Mouse (Mus musculus): Measurements from ENCODE around the gene Hist1h2ai. TPM values are rescaled to one million over a fixed set of nuclear protein-coding genes. Genes with fewer than 3 reads are reported as not detected.
"Not testable (repeated sequence)": the region's sequence is repeated elsewhere in the genome, so short reads cannot be mapped to it uniquely, and the experiment has no call there.

Gene Hist1h2ai
- 6.9 and 13.7 TPM in 2 replicates for polyA plus RNA-seq (2015; fragmentation: Nextera tagmentation; extraction: Ambion mirVana)

DNA sequence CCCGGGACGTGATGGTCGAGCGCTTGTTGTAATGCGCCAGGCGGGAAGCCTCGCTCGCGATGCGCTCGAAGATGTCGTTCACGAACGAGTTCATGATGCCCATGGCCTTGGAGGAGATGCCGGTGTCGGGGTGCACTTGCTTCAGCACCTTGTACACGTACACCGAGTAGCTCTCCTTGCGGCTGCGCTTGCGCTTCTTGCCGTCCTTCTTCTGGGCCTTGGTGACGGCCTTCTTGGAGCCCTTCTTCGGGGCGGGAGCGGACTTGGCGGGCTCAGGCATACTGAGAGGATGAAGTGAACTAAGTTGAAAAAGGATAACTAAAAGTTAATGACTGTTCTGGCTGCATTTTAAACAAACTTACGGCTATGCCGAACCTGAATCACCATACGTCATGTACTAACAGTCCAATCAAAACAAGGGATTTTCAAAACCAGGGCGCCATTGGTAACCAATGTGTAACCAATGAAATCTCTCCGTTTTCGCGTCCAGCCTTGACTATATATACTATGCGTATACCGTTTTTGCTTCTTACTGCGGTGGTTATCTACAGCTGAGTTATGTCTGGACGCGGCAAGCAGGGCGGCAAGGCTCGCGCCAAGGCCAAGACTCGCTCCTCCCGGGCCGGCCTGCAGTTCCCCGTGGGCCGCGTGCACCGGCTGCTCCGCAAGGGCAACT is at the start of gene Hist1h2ai, which contains the start of gene Hist1h2bl:
Gene Hist1h2ai (plus strand): TSS at position 559 of the 676 bp plus-strand sequence.
Gene Hist1h2bl (minus strand): TSS at position 280 of the 676 bp plus-strand sequence.
- peak; percentile 93 for ATAC-seq (ENCODE audit: insufficient number of reproducible peaks, low FRiP score, low TSS enrichment, low read depth)
- H3K9me3 ChIP-seq (replicated peaks); H3K27me3 ChIP-seq; H3K36me3 ChIP-seq: not testable (repeated sequence)
- Histone ChIP-seq H3K27ac (replicated peaks) (peak within 1 kb of the TSS; percentile 92), H3K4me2 (replicated peaks) (peak within 1 kb of the TSS; percentile 77), H3K4me1 (peaks cover 38% of the 10 kb centered on the region), H3K9ac (peak within 1 kb of the TSS; percentile 39; the same call in 1 of the 2 replicates), H3K4me3 (replicated peaks) (peak within 1 kb of the TSS; percentile 44)
- WGBS, result 1% methylated on average over 28 of the region's 50 CpGs

GRCm38 (mm10) chr13:21677305-21677704 is 38.9 kb upstream of the Hist1h2ai start, which contains the start of gene Olfr1360:
TSS of gene Olfr1360 (minus strand) at chr13:21677405.
- H3K9me3 ChIP-seq (replicated peaks), result no peaks in the 10 kb centered on the region
- ATAC-seq (ENCODE audit: insufficient number of reproducible peaks, low FRiP score, low TSS enrichment, low read depth), result no peak
- WGBS, result 81% methylated on average over 2 of the region's 2 CpGs
- no peaks in the 10 kb centered on the region for H3K4me1 ChIP-seq
- H3K4me3 ChIP-seq (replicated peaks), result no peak within 1 kb of the TSS
- no peak within 1 kb of the TSS for H3K4me2 ChIP-seq (replicated peaks)
- H3K27ac ChIP-seq (replicated peaks), result no peak within 1 kb of the TSS
- H3K9ac ChIP-seq, result no peak within 1 kb of the TSS
- H3K27me3 ChIP-seq, result no peaks in the 10 kb centered on the region
- H3K36me3 ChIP-seq, result no peaks in the 10 kb centered on the region

DNA sequence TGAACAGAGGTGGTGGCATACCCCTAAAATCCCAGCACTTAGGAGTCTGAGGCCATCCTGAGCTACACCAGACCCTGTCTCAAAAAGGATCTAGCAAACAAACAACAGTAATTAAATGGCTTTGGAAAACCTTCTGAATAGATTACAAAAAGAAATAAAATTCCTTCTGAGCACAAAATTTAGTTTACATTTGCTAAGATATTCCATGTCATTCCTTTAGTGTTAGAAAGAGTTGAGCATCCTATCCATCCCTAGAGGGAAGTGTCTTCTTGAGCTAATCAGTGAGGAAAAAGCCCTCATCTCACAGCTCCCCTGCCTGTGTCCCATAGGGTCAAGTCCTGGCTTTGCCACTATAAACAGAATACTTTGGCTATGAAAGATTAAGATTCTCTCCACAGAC is 18.4 kb upstream of the Hist1h2ai start, which contains the start of gene Olfr1359:
Gene Olfr1359 (plus strand): TSS at position 301 of the 400 bp plus-strand sequence.
- Histone ChIP-seq H3K4me1 (no peaks in the 10 kb centered on the region), H3K9me3 (replicated peaks) (no peaks in the 10 kb centered on the region), H3K36me3 (no peaks in the 10 kb centered on the region), H3K9ac (no peak within 1 kb of the TSS), H3K27me3 (no peaks in the 10 kb centered on the region), H3K4me2 (replicated peaks) (no peak within 1 kb of the TSS), H3K27ac (replicated peaks) (no peak within 1 kb of the TSS), H3K4me3 (replicated peaks) (no peak within 1 kb of the TSS)
- ATAC-seq (ENCODE audit: insufficient number of reproducible peaks, low FRiP score, low TSS enrichment, low read depth), result no peak

DNA sequence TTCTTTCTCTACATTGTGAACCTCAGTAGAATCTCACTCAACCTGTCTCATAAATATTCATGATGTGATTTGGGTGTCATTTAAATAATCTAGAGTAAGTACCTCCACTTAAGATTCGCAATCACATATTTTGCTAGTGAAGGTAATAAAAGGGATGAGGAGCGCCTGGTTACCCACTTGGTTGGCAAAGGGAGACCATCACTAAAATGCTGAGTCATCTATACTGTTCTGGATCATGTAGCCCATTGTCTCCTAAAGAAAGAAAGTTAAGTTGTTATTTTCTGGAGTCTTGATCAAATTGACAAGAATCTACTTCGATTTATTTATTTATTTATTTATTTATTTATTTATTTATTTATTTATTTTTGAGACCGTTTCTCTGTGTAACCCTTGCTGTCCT is 9.6 kb upstream of the Hist1h2ai start:
- WGBS, result 73% methylated on average over 4 of the region's 4 CpGs
- H3K9me3 ChIP-seq (replicated peaks), result no peaks in the 10 kb centered on the region
- ATAC-seq (ENCODE audit: insufficient number of reproducible peaks, low FRiP score, low TSS enrichment, low read depth), result no peak
- peaks cover 7% of the 10 kb centered on the region; the same call in 1 of the 2 replicates for H3K4me1 ChIP-seq
- H3K27ac ChIP-seq (replicated peaks), result no peak overlapping the region
- H3K27me3 ChIP-seq, result no peaks in the 10 kb centered on the region
- H3K4me3 ChIP-seq (replicated peaks), result no peak overlapping the region
- no peak overlapping the region for H3K9ac ChIP-seq
- H3K4me2 ChIP-seq (replicated peaks), result no peak overlapping the region
- H3K36me3 ChIP-seq, result no peaks in the 10 kb centered on the region

DNA sequence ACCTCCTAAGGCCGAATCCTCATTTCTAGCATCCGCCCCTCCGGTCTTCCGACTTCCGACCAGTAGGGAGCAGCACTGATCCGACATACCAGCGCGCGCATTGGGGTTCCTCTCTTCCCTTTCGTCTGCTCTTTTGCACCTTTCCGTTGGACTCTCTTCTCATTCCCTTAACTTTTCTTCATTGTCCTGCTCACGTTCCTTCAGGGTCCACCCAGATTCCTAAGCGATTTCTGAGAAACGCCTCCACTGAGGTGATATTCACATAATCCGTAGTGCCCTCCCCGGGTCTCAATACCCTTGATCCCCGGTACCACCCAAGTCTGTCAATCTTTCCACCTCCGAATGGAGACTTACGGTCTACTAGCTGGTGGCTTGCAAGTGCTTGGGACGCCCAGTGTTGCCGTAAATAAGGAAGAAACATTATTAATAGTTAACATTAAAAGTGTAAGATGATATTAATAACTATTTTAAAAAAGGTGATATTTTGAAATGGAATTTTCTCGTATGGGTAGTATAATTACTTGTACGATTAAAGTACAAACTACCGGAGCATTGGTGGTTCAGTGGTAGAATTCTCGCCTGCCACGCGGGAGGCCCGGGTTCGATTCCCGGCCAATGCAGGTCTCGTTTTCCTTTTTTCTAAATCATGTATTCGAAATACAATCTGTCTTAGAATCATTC is 6.1 kb upstream of the Hist1h2ai start:
- WGBS, result under 1% methylated on average over 32 of the region's 32 CpGs

GRCm38 (mm10) chr13:21710821-21711525 is 5.2 kb upstream of the Hist1h2ai start:
- Histone ChIP-seq H3K27ac (replicated peaks) (peak overlapping the region; percentile 35; the same call in 1 of the 2 replicates), H3K4me1 (peaks cover 16% of the 10 kb centered on the region), H3K9me3 (replicated peaks) (no peaks in the 10 kb centered on the region), H3K27me3 (no peaks in the 10 kb centered on the region), H3K9ac (peak overlapping the region; percentile 26; the same call in 1 of the 2 replicates), H3K4me3 (replicated peaks) (peak overlapping the region; percentile 76), H3K4me2 (replicated peaks) (peak overlapping the region; percentile 56), H3K36me3 (no peaks in the 10 kb centered on the region)
- WGBS, result 2% methylated on average over 22 of the region's 22 CpGs
- peak; percentile 78 for ATAC-seq (ENCODE audit: insufficient number of reproducible peaks, low FRiP score, low TSS enrichment, low read depth)

More for the DNA sequence above, 6.1 kb upstream of the Hist1h2ai start:
- Histone ChIP-seq H3K27ac (replicated peaks) (peak overlapping the region; percentile 91), H3K9ac (peak overlapping the region; percentile 51), H3K4me1 (peaks cover 12% of the 10 kb centered on the region), H3K4me3 (replicated peaks) (peak overlapping the region; percentile 76), H3K36me3 (no peaks in the 10 kb centered on the region), H3K4me2 (replicated peaks) (peak overlapping the region; percentile 56), H3K9me3 (replicated peaks) (no peaks in the 10 kb centered on the region), H3K27me3 (no peaks in the 10 kb centered on the region)
- peak; percentile 81 for ATAC-seq (ENCODE audit: insufficient number of reproducible peaks, low FRiP score, low TSS enrichment, low read depth)

DNA sequence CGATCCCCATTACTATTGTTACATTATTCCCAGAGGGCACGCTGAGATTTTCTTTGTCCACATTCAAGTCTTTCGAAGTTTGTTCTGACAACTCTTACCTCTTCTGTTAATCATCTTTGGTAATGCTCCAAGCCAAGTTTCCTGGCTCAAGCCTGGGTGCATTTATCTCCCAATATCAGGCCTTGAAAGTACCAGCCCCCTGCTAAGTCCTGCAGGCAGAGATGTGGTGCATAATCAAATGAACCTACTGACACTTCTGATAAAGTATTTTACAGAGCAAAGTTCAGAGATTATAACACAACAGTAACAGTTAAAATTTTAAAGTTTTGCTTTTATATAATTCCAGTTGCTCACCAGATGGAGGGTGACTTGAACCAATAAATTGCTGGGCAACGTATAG is 4.5 kb upstream of the Hist1h2ai start:
- Histone ChIP-seq H3K9ac (no peak overlapping the region), H3K4me3 (replicated peaks) (peak overlapping the region; percentile 76), H3K27ac (replicated peaks) (no peak overlapping the region), H3K4me1 (peaks cover 17% of the 10 kb centered on the region), H3K36me3 (no peaks in the 10 kb centered on the region), H3K9me3 (replicated peaks) (no peaks in the 10 kb centered on the region), H3K27me3 (no peaks in the 10 kb centered on the region), H3K4me2 (replicated peaks) (peak overlapping the region; percentile 56)
- ATAC-seq (ENCODE audit: insufficient number of reproducible peaks, low FRiP score, low TSS enrichment, low read depth), result no peak
- WGBS, result 21% methylated on average over 4 of the region's 4 CpGs

- ATAC-seq (ENCODE audit: insufficient number of reproducible peaks, low FRiP score, low TSS enrichment, low read depth), result no peak
- Histone ChIP-seq H3K4me1 (peaks cover 34% of the 10 kb centered on the region), H3K36me3 (no peaks in the 10 kb centered on the region), H3K27ac (replicated peaks) (peak overlapping the region; percentile 91), H3K4me3 (replicated peaks) (peak overlapping the region; percentile 44), H3K27me3 (no peaks in the 10 kb centered on the region), H3K9ac (0 out of 2 replicates have a peak overlapping the region, but pooled peaks have one; percentile 35), H3K9me3 (replicated peaks) (no peaks in the 10 kb centered on the region), H3K4me2 (replicated peaks) (peak overlapping the region; percentile 77)
- WGBS, result 2% methylated on average over 7 of the region's 7 CpGs
These were observed 1.5 kb upstream of the Hist1h2ai start for GRCm38 (mm10) chr13:21714725-21715124.

GRCm38 (mm10) chr13:21715131-21715863 is 925 bp upstream of the Hist1h2ai start:
- Histone ChIP-seq H3K4me2 (replicated peaks) (peak overlapping the region; percentile 77), H3K4me3 (replicated peaks) (peak overlapping the region; percentile 44), H3K9ac (peak overlapping the region; percentile 35; the same call in 1 of the 2 replicates), H3K27ac (replicated peaks) (peak overlapping the region; percentile 91), H3K36me3 (no peaks in the 10 kb centered on the region), H3K27me3 (no peaks in the 10 kb centered on the region), H3K4me1 (peaks cover 34% of the 10 kb centered on the region), H3K9me3 (replicated peaks) (no peaks in the 10 kb centered on the region)
- WGBS, result under 1% methylated on average over 21 of the region's 22 CpGs
- ATAC-seq (ENCODE audit: insufficient number of reproducible peaks, low FRiP score, low TSS enrichment, low read depth), result no peak

DNA sequence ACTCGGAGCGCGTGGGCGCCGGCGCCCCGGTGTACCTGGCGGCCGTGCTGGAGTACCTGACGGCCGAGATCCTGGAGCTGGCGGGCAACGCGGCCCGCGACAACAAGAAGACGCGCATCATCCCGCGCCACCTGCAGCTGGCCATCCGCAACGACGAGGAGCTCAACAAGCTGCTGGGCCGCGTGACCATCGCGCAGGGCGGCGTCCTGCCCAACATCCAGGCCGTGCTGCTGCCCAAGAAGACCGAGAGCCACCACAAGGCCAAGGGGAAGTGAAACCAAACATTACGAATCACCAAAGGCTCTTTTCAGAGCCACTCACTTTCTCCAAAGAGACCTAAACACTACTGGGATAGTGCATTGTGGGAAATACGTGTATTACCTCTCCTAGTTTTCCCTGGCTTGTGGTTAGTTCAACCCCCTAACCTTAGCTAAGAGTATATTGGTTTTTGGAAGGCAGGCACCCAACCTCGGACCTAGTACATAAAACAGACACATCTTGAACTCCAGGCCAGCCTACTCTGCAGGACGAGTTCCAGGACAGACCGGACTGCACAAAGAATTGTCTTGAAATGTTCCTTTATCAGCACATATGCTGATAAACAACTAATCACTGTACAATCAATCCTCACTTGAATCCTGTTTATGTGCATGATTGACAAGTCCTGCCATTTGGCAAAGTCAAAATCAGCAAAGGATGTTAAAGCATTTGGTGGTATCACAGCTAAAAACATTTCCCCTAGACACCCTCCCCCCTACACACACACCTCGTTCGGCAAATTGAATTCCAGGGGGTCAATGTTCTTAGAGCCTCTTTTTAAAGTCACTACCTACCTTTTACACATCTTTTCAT is 544 bp downstream of the Hist1h2ai start:
- peaks cover 32% of the 10 kb centered on the region for H3K4me1 ChIP-seq
- H3K27ac ChIP-seq (replicated peaks), result peak overlapping the region; percentile 92
- not testable (repeated sequence) for H3K36me3 ChIP-seq; H3K27me3 ChIP-seq; H3K9me3 ChIP-seq (replicated peaks)
- peak overlapping the region; percentile 44 for H3K4me3 ChIP-seq (replicated peaks)
- peak; percentile 5; the same call in 1 of the 2 replicates for ATAC-seq (ENCODE audit: insufficient number of reproducible peaks, low FRiP score, low TSS enrichment, low read depth)
- peak overlapping the region; percentile 69 for H3K4me2 ChIP-seq (replicated peaks)
- peak overlapping the region; percentile 39; the same call in 1 of the 2 replicates for H3K9ac ChIP-seq
- 0% methylated on average over 12 of the region's 38 CpGs for WGBS

Measured in embryonic facial prominence, embryonic 15.5 days (tissue).